Mouse (Mus musculus) layer of hippocampus, adult 2 months (tissue): Measurements from ENCODE around the gene Pnldc1. TPM values are rescaled to one million over a fixed set of nuclear protein-coding genes. Genes with fewer than 3 reads are reported as not detected.

Source experiments
- DNase-seq, 2 experiments: peaks; one replicate each; pipeline ENCODE4 v3.0.0; 2022; ENCODE audit warnings: low spot score in 2 of 2
- H3K27ac ChIP-seq: fragments of 200-600 bp; 2 replicates; pipeline ENCODE4 v1.8.1; 2022
- H3K4me3 ChIP-seq: fragments of 200-600 bp; 2 replicates; pipeline ENCODE4 v1.8.1; 2022; ENCODE audit warnings: mild to moderate bottlenecking
- CTCF ChIP-seq: fragments of 200-600 bp; conservative IDR thresholded peaks from 2 replicates; pipeline ENCODE4 v1.8.1; 2022; ENCODE audit warnings: antibody characterized with exemption, mild to moderate bottlenecking, moderate library complexity
- total RNA-seq, 2 experiments: library from RNA; stranded (reverse); gene quantifications; 2 replicates each; pipeline ENCODE4 v1.2.3; 2021

Pnldc1 gene
- total RNA-seq, 2 experiments from 2014 or later: 3.9 to 6.2 TPM

DNA sequence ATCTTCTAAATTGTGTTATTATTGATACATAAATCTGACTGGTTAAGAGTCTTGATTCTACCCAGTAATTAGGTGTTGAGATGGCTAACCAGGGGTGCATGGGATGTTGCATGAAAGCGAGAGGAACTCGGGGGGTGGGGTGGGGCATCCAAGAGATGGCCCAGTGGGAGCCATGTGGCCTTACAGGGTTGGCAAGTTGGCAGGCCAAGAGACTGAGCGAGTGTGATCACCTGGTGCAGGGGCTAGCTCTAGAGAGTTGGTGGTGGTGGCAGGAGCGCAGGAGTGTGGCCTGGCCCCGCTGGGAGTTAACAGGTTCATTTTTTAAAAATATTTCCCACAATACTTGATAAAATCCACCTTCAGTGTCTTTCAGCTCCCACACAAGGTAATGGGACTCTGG, 12.4 kb downstream of the Pnldc1 start:
- TF ChIP-seq CTCF: no peak
- no peak overlapping the region for H3K27ac ChIP-seq
- no peak for DNase-seq
- no peak overlapping the region for H3K4me3 ChIP-seq

DNA sequence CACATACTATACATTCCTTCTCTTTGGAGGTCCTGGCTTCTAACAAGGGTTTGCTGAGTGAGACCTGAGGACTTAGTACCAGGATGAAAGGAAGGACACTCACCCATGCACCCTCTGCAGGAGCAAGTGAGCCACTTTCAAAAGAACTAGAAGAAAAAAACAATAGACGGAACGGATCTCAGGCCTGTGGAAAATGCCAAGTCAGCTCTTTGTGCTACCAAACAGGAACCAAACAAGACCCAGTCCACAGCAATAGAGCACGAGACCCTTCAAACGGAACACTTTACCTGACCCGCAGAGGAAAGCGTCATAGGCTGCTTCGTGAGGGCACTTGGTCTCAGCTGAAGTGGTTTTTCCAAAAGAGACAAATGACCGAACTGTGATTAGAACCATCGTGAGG, 18.0 kb downstream of the Pnldc1 start:
- no peak for DNase-seq
- no peak for TF ChIP-seq CTCF
- Histone ChIP-seq H3K4me3 (no peak overlapping the region), H3K27ac (no peak overlapping the region)

DNA sequence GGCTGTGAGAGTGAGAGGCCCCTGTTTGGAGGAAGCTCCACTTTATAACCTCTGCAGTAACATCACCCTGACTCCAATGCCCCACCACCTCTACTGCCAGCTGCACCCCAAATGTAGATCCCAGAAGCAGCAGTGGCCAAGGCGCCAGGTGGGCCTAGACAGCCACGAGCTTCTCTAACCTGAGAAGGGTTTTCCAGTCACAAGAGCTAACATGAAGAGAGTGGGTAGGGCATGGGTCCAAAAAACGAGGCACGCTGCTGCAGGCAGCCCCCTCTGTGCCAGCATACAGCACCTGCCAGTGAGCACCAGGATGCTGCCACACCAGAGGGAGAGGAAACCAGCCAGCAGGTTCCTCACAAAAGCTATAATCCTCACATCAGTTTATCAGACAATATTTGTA, 19.0 kb downstream of the Pnldc1 start:
- no peak for TF ChIP-seq CTCF
- Histone ChIP-seq H3K4me3 (no peak overlapping the region), H3K27ac (no peak overlapping the region)
- DNase-seq: no peak

DNA sequence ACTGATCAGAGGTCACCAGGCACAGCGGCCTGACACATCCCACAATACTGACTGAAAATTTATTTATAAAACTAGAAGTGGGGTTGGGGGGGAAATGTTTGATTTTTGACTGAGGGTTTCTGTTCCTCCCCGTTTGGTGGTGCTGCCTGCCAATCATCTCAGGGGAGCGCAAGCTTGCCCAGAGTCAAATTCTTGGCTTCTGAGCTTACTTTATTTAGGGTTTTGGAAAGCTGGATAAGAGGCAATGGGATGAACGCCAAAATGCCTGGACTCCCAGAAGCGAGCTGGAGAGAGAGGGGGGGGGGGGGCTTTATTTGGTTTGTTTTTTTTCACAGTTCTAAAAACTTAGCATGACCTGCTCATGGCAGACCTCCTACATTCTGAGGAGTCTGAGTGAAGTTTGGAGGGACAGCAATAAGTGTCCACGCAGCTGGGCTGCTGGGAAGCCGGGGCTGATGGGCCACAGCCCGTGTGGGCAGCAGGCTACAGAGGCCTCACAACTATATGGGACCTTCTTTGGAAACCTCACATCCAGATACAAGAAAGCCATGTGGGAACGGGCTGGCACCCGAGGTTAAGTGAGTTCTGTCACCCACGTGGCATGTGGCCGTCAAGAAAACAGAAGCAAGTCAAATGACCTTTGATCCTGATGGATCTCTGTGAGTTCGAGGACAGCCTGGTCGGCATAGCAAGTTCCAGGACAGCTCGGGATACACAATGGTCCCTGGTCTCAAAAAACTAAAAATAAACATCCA, 22.8 kb downstream of the Pnldc1 start:
- no peak for TF ChIP-seq CTCF
- DNase-seq: no peak
- Histone ChIP-seq H3K27ac (no peak overlapping the region), H3K4me3 (no peak overlapping the region)

DNA sequence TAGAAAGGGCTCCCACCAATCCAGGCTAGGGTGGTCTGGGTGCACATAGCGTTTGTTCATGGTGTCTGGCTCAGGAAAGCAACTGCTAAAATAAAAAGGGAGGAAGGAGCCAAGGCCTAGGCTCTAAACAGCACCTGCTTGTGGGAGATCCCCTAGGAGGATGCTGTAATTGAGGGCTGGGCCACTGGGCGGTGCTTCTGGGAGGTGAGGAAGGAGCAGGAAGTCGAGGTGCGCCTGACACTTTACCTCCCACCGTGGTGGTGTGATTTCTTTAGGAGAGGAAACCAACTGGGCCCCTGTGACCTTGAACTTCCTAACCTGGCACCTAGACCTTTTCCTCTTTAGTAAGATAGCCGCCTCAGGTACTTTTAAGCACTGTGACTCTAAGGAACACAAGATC, 23.4 kb downstream of the Pnldc1 start:
- Histone ChIP-seq H3K27ac (no peak overlapping the region), H3K4me3 (no peak overlapping the region)
- no peak for DNase-seq
- TF ChIP-seq CTCF: no peak

DNA sequence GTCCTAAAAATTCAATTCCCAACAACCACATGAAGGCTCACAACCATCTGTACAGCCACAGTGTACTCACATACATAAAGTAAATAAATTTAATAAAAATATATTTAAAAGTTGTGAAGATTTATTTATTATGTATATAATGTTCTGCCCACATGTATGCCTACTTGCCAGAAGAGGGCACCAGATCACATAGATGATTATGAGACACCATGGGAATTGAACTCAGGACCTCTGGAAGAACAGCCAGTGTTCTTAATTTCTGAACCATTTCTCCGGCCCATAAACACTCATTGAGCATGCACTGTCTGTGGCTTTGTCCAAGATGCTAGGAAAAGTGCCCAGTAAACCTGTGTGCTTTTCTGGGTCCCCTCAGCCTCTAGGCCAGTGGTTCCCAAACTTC, 28.8 kb downstream of the Pnldc1 start:
- no peak for DNase-seq
- 0 out of 2 replicates have a peak, but pooled peaks have one; percentile 22 for TF ChIP-seq CTCF
- Histone ChIP-seq H3K27ac (no peak overlapping the region), H3K4me3 (no peak overlapping the region)

DNA sequence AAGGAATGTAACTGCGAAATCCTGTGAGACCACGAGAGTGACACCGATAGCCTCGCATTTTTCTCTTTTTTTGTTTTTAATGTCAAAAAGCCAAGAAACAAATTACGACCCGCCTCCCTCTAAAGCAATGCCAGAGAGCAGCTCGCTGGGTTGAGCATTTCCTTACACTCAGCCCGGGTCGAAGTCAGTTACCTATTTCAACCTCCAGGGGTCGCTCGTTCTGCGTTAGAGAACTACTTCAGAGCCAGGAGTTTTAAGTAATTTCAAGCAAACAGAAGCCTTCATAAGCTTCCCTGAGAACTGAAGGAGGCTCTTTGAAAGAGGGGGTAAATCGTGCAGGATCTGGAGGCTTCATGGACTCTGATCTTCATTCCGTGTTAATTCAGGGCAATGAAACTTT, 29.9 kb downstream of the Pnldc1 start:
- no peak overlapping the region for H3K27ac ChIP-seq
- peak; percentile 90 for TF ChIP-seq CTCF
- peak overlapping the region; percentile 43 for H3K4me3 ChIP-seq
- DNase-seq: peak; percentile 83 to 89

DNA sequence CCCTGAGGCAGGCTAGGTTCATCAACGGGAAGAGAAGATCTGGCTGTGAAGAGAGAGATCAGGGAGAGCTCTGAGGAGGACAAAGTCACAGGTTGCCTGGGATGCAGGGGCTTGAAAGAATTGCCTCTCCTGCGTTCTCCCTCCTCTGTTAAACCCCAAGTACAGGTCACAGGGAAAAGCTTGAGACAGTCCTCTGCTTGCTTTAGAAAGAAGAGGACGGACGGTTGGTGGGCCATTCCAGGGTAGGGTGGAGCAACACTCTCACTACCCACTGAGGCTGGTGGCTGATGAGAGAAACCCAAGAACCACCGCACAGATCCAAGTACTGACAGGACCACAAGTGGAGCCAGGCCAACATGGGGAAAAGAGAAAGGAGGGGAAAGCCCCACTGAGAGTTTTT, 34.3 kb downstream of the Pnldc1 start, which contains the start of gene Mrgprh:
Mrgprh (plus strand) TSS at position 301 of the 400 bp plus-strand sequence.
- no peak for TF ChIP-seq CTCF
- no peak within 1 kb of the TSS for H3K4me3 ChIP-seq
- no peak for DNase-seq
- H3K27ac ChIP-seq: no peak within 1 kb of the TSS

DNA sequence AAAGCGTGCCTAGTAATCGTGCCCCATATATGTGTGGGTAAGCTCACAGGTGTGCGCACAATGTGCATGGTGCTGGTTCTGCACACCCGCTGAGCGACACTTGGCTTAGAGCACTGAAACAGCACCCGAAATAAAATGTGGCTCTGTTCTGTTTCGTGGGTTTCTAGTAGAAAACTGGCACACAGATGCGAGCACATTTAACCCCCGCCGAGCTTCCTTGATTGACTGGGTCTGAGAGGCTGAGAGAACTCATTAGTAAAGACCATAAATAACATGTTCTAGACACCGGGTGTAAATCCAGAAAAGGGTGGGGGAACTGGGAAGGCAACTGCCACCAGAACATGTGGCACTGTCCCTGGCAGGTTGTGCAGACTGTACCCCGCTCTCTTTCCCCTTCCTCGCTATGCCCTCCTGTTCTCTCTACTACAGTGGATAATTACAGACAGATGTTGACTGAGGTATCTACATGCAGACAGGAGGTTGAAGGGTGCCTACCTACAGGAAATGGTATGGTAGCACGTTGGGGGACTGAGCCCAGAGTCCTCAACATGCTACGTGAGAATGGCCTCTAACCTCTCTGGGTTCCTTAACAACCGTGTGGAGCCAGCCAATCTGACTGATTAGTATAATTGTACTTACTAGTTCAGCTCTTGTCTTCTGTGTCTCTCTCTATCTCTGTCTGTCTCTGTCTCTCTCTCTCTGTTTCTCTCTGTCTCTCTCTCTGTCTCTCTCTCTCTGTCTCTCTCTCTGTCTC, 37.6 kb downstream of the Pnldc1 start:
- Histone ChIP-seq H3K4me3 (peak overlapping the region; percentile 29; the same call in 1 of the 2 replicates), H3K27ac (peak overlapping the region; percentile 51; the same call in 1 of the 2 replicates)
- DNase-seq: peak; percentile 54
- no peak for TF ChIP-seq CTCF

DNA sequence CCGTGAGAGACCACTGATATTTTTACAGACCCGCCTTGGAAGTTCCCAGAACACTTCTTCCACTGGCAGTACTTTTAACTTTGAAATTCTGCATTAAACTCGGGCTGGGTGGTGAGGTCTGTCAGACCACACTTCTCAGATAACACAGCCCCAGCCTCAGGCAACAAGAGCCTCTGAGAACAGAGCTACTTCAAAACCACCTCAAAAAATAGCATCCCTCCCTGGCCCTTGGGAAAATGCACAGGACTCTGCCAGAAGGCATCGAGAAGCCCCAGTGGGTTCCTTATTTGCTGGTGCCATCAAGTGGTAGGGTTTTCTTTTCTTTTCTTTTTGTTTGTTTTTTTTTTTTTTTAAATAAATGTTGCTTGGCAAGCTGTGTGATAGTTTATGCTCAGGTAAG, 41.4 kb downstream of the Pnldc1 start:
- Histone ChIP-seq H3K4me3 (no peak overlapping the region), H3K27ac (no peak overlapping the region)
- TF ChIP-seq CTCF: peak; percentile 41
- DNase-seq: no peak

DNA sequence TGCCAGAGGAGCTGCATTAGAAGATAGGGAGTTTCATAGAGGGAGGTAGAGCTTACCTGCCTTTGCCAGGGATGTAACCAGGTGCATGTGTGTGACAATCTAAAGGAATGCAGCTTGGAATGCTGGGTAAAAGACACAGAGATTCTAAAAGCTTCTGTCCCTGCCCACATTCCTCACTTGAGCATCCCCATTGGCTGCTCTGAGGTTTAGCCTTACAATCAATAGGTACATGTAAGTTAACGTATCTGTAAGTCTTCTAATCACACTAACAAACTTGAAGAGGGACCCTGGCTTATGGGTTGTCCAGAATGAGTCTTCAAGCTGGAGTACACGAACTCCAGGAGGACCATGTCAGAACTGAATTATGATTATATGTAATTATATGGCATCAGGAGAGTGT, 42.0 kb downstream of the Pnldc1 start, which contains the start of gene Mas1:
Mas1 (minus strand) TSS at position 101 of the 400 bp plus-strand sequence.
- DNase-seq: no peak
- no peak within 1 kb of the TSS for H3K27ac ChIP-seq

DNA sequence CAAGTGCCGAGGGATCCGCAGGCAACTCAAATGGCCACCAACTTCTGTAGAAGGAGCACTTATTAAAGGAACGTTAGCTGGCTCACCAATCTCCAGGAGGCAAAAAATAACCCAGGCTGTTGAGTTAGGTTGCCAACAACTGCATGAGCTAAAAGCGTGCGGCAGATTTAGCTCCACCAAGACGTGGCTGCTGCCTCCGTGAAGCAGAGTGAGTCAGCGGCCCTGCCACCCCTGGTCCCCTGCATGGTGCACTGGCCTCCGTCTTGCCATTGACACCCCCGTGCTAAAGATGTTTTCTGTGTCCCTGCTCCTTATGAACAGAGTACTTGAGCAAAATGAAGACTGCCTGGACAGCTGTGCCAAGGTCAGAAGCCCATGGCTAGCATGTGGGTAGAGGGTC, 43.2 kb downstream of the Pnldc1 start:
- DNase-seq: no peak
- no peak overlapping the region for H3K4me3 ChIP-seq
- no peak for TF ChIP-seq CTCF
- H3K27ac ChIP-seq: no peak overlapping the region

More for the DNA sequence above, 42.0 kb downstream of the Pnldc1 start, which contains the start of gene Mas1:
- no peak for TF ChIP-seq CTCF
- no peak within 1 kb of the TSS for H3K4me3 ChIP-seq

DNA sequence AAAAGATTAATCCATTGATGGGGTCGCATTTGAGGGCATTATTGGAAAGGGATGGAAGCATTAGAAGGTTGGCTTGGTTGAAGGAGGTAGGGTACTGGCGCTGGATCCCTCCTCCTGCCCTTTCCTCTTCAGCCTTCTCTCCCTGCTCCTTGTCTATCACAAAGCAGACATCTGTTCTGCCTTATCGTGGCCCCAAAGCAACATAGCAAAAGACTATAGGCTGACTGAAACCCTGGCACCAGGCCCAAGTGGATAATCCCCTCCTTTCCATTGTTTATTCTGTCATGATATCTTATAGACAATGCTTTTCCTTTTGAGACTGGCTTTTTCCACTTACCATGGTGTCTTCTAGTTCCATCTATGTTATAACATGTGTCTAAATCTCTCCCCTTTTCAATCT, 44.6 kb downstream of the Pnldc1 start:
- Histone ChIP-seq H3K27ac (no peak overlapping the region), H3K4me3 (no peak overlapping the region)
- no peak for TF ChIP-seq CTCF
- DNase-seq: no peak
